Mouse (Mus musculus) lung, adult 2 months (tissue): ENCODE measurements around the gene Sphk2.

Experiments
- CTCF ChIP-seq: fragments of 200-500 bp; IDR thresholded peaks from 2 replicates; pipeline ENCODE4 v1.5.1; 2011; ENCODE audit warnings: mild to moderate bottlenecking, low read length, control low read depth; ENCODE audit not compliant: insufficient read depth
- POLR2A ChIP-seq: fragments of 200-500 bp; IDR thresholded peaks from 2 replicates; pipeline ENCODE4 v1.6.1; 2011; ENCODE audit warnings: low read depth, mild to moderate bottlenecking, control low read depth, low read length, borderline replicate concordance; ENCODE audit errors: extremely low read depth

- TF ChIP-seq POLR2A (no peak), CTCF (no peak)
Measured at GRCm38 (mm10) chr7:45727625-45728024, 9.8 kb upstream of the Sphk2 start.
